Mouse (Mus musculus): ENCODE results near the gene Cyp1a1.

DNA sequence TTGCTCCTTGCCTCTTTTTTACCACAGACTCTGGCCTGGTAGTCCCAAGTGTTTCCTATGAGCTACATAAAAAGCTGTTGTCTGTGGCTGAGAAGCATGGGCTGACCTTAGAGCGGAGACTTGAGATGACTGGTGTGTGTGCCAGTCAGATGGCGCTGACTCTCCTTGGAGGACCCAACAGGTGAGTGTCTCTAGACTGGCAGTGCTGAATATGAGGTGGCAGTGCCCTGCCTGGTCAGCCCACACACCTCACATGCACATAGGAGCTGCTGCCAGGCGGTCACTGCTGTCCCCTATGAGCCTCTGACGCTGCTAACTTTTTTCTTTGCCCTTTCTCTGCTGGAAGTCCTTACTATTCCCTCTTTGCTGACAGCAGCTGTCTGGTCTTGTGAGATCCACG lies 52.1 kb downstream of the Cyp1a1 start:
- TF ChIP-seq CTCF (IDR thresholded peaks at IDR 0.05; ENCODE audit: extremely low read depth, insufficient read depth, insufficient read length, insufficient replicate concordance) (no peak), POLR2A (IDR thresholded peaks at IDR 0.05; ENCODE audit: low read depth, low read length) (no peak)
